Mouse (Mus musculus) E14TG2a.4 (cell line): ENCODE data around the gene Tenm3.

Experiments used
- H3K27me3 ChIP-seq: 2 replicates; pipeline ENCODE4 v1.6.1; 2014; ENCODE audit warnings: low read length, control low read depth; ENCODE audit not compliant: insufficient read depth
- H3K36me3 ChIP-seq: 2 replicates; pipeline ENCODE4 v1.6.1; 2014; ENCODE audit warnings: low read length, control low read depth; ENCODE audit not compliant: insufficient read depth
- H3K4me1 ChIP-seq: replicated peaks from 2 replicates; pipeline ENCODE4 v1.6.1; 2014; ENCODE audit warnings: low read depth, low read length, control low read depth
- H3K4me3 ChIP-seq: replicated peaks from 2 replicates; pipeline ENCODE4 v1.5.1; 2014; ENCODE audit warnings: mild to moderate bottlenecking, low read length
- H3K9me3 ChIP-seq: 2 replicates; pipeline ENCODE4 v1.6.1; 2014; ENCODE audit warnings: low read length, control low read depth
- CTCF ChIP-seq: conservative IDR thresholded peaks from 2 replicates; pipeline ENCODE4 v1.5.1; 2014; ENCODE audit warnings: low read length
- NANOG ChIP-seq: IDR thresholded peaks from 2 replicates; pipeline ENCODE4 v1.6.1; 2014; ENCODE audit warnings: borderline replicate concordance, low read length, mixed read lengths
- POU5F1 ChIP-seq: IDR thresholded peaks from 2 replicates; pipeline ENCODE4 v1.6.1; 2014; ENCODE audit warnings: low read length, borderline replicate concordance

The Tenm3 gene

GRCm38 (mm10) chr8:48490635-48491165 is 353.1 kb downstream of the Tenm3 start:
- TF ChIP-seq CTCF (no peak), NANOG (no peak), POU5F1 (no peak)
- Histone ChIP-seq H3K4me1 (no peaks in the 10 kb centered on the region), H3K4me3 (no peak overlapping the region), H3K36me3 (no peaks in the 10 kb centered on the region), H3K9me3 (no peaks in the 10 kb centered on the region), H3K27me3 (no peaks in the 10 kb centered on the region)

- Histone ChIP-seq H3K36me3 (no peaks in the 10 kb centered on the region), H3K4me3 (no peak overlapping the region), H3K9me3 (no peaks in the 10 kb centered on the region), H3K27me3 (no peaks in the 10 kb centered on the region), H3K4me1 (no peaks in the 10 kb centered on the region)
- TF ChIP-seq POU5F1 (no peak), NANOG (no peak), CTCF (no peak)
Measured at GRCm38 (mm10) chr8:48489936-48490634, 353.7 kb downstream of the Tenm3 start.

- no peaks in the 10 kb centered on the region for H3K27me3 ChIP-seq
- no peak for TF ChIP-seq CTCF
- TF ChIP-seq NANOG, result no peak
- no peak for TF ChIP-seq POU5F1
- no peaks in the 10 kb centered on the region for H3K9me3 ChIP-seq
- no peaks in the 10 kb centered on the region for H3K36me3 ChIP-seq
- H3K4me3 ChIP-seq, result no peak overlapping the region
- H3K4me1 ChIP-seq, result no peaks in the 10 kb centered on the region
Measured at GRCm38 (mm10) chr8:48489417-48489816, 354.3 kb downstream of the Tenm3 start.

DNA sequence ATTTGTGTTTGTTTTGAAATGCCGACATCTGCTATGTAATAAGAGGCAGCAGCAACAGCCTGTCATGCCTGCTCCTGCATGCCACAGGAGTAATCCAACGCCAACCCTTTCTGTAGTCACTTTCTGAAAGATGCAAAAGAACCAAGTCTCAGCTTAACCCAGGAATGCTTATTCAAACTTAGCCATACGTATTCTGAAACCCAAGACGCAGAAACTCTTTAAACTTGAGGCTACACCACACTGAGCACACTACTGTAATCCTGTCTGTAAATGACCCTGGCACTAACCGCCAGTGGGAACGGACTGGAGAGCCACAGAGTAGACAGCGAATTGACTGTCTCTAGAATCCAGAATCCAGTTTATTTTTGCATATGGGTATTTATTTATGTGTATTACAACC is 354.9 kb downstream of the Tenm3 start:
- no peaks in the 10 kb centered on the region for H3K4me1 ChIP-seq
- H3K4me3 ChIP-seq, result no peak overlapping the region
- TF ChIP-seq CTCF (no peak), NANOG (no peak)
- H3K27me3 ChIP-seq, result no peaks in the 10 kb centered on the region
- no peaks in the 10 kb centered on the region for H3K9me3 ChIP-seq
- H3K36me3 ChIP-seq, result no peaks in the 10 kb centered on the region

DNA sequence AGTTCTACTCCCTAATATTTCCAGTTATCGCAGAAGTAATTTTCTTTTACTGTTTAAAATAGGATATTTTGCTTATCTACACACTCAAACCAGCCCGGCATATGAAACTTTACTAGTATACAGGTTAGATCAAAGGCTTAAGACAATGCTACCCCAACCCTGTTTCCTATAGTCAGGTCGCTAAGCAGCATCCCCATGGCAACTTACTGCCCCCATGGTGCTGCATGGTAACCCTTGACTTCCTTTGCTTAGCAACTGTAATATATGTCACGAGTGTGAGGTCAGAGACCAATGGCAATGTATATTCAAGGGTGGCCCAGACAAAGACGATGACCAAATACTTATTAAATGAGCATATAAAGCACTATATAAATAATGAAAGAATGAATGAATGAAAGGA is 359.6 kb downstream of the Tenm3 start:
- peaks cover 16% of the 10 kb centered on the region for H3K4me1 ChIP-seq
- TF ChIP-seq POU5F1, result no peak
- TF ChIP-seq CTCF, result no peak
- TF ChIP-seq NANOG, result no peak
- no peaks in the 10 kb centered on the region for H3K27me3 ChIP-seq
- H3K9me3 ChIP-seq, result no peaks in the 10 kb centered on the region
- no peaks in the 10 kb centered on the region for H3K36me3 ChIP-seq
- H3K4me3 ChIP-seq, result no peak overlapping the region

DNA sequence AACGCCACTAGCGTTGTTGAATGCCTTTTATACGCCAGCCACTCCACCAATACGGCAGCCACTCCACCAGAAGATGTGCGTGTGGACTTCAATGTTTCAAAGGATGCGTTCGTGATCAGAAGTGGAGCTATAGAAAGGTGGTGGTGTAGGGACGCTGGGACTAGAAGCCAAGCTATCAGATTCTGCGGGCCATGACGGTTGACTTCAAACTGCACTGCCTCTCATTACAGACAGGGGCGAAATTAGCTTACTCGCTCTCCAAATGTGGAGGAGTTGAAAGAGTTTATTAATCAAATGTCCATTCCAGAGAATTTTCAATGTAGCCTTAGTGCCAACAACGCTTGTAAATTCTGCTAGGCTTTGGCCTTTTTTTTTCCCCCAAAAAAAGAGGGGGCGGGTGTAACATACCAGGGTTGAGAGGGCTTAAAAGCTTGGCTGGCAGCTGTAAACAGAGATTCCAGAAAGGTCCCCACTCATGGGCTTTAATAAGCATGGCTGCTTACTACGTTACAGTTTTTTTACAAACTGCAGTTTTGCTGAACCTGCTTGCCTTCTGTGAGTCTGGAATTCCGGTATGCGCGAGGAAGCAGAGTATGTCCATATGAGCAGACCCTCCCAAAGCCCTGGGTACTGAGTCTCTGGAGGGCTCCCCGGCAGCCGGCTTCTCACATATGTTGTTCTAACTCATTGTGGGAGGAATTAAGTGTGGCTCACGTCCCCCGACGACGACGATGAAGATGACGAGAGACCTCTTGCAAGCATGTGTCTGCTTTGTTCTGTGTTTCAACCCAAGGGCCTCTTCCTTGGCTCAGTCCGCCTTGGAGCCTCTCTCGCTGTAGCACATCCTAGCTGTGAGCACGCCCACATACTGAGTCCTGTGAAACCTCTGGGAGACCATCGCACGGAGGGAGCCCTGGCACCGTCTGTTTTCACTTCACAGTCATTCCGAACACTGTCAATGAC is 361.8 kb downstream of the Tenm3 start:
- TF ChIP-seq POU5F1 (no peak), CTCF (0 out of 2 replicates have a peak, but pooled peaks have one; percentile 7)
- Histone ChIP-seq H3K9me3 (no peaks in the 10 kb centered on the region), H3K4me1 (peaks cover 21% of the 10 kb centered on the region)

DNA sequence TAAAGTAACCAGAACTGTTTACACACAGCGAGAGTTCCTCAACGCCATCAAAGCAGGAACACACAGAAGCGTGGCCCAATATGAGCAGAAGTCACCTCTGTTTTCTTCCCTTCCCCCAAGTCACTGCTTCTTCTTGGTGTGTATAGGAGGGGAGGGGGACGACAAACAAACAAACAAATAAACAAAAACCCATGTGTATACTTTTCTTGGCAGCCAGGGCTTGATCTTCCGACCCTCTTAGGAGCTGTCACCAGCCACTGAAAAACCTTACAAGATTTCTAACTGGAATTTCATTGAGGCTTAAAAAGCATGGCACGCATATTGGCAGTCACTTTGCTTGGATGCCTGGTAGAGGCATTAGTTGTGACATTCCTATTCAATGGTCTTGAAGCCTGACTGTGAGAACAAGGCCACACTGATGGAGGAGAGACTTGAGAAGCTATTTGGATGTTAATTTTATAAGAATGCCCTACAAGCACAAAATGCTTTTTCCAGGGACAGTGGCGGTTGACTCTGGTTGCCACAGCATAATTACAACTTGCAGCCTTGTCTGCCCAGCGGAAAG is 366.3 kb downstream of the Tenm3 start:
- Histone ChIP-seq H3K4me3 (no peak overlapping the region), H3K27me3 (no peaks in the 10 kb centered on the region), H3K36me3 (no peaks in the 10 kb centered on the region), H3K9me3 (no peaks in the 10 kb centered on the region), H3K4me1 (peaks cover 14% of the 10 kb centered on the region)
- no peak for TF ChIP-seq NANOG
- TF ChIP-seq CTCF, result no peak
- no peak for TF ChIP-seq POU5F1

More for the DNA sequence above, 361.8 kb downstream of the Tenm3 start:
- Histone ChIP-seq H3K27me3 (no peaks in the 10 kb centered on the region), H3K4me3 (no peak overlapping the region), H3K36me3 (no peaks in the 10 kb centered on the region)

DNA sequence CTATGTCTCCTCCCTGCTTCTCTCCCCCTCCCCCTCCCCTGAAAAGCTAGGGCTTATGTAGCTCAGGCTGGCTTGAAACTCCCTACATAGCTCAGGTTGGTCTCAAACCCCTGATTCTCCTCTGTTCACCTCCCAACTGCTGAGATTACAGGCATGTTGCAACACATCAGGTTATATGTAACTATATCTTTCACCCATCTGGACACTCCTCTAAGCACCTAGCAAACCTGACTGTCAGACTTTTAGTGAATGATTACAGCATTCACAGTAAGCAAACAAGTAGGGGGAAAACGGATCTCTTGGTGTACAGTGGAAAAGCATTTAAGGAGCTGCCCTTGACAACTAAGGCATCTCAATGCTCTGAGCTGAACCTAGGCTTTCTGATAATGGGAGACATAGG is 366.9 kb downstream of the Tenm3 start:
- TF ChIP-seq CTCF, result no peak
- no peak for TF ChIP-seq POU5F1
- TF ChIP-seq NANOG, result no peak

DNA sequence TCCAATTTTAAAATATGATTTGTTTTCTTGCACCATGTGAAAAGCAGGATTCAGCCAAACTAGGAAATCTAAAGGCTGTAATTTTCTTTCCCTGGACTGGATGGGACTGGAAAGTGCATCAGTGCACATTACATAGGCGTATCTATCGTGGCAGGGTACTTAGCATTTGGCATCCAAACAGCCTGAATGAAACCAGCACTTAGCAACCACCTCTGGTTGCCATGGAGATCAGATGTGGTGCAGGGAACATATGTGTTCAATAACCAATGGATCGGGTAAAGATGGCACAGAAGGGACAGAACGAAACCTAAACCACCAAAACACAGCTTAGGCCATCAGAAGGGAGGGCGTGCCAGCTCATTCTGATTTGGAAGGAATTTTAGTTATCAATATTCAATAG is 376.1 kb downstream of the Tenm3 start:
- TF ChIP-seq POU5F1, result no peak
- TF ChIP-seq NANOG, result no peak
- TF ChIP-seq CTCF, result no peak
- no peaks in the 10 kb centered on the region for H3K27me3 ChIP-seq

More for the DNA sequence above, 366.9 kb downstream of the Tenm3 start:
- Histone ChIP-seq H3K4me1 (peaks cover 8% of the 10 kb centered on the region), H3K9me3 (no peaks in the 10 kb centered on the region), H3K4me3 (no peak overlapping the region), H3K27me3 (no peaks in the 10 kb centered on the region), H3K36me3 (no peaks in the 10 kb centered on the region)

More for the DNA sequence above, 376.1 kb downstream of the Tenm3 start:
- Histone ChIP-seq H3K4me1 (no peaks in the 10 kb centered on the region), H3K4me3 (no peak overlapping the region), H3K9me3 (no peaks in the 10 kb centered on the region), H3K36me3 (no peaks in the 10 kb centered on the region)
